Mouse (Mus musculus) CH12.LX (cell line): ENCODE measurements around the gene Adam11. TPM values are rescaled to one million over a fixed set of nuclear protein-coding genes. Genes with fewer than 3 reads are reported as not detected.

ENCODE experiments used
- DNase-seq: peaks from one replicate; pipeline ENCODE4 v3.0.0-alpha.2; 2013; ENCODE audit errors: extremely low read depth
- H3K27ac ChIP-seq: 2 replicates; pipeline ENCODE4 v1.5.1; 2012; ENCODE audit warnings: low read depth, mild to moderate bottlenecking, control low read depth, moderate library complexity; ENCODE audit not compliant: insufficient read depth
- H3K27me3 ChIP-seq: replicated peaks from 2 replicates; pipeline ENCODE3; 2012; ENCODE audit warnings: inconsistent platforms
- H3K36me3 ChIP-seq, 2 experiments: replicated peaks in 1 of 2; 2 replicates each; pipeline versions ENCODE3 to v1.6.1; 2012; ENCODE audit warnings: inconsistent platforms in 1 of 2, low read length in 1 of 2, mild to moderate bottlenecking in 1 of 2, mixed read lengths in 1 of 2, moderate library complexity in 1 of 2; ENCODE audit not compliant: control insufficient read depth in 1 of 2, insufficient read depth in 1 of 2
- H3K4me1 ChIP-seq, 2 experiments: 2 replicates each; pipeline ENCODE4 v1.6.1; 2012; ENCODE audit warnings: inconsistent platforms in 1 of 2, moderate library complexity in 1 of 2; ENCODE audit not compliant: insufficient read depth in 2 of 2, control insufficient read depth in 1 of 2
- H3K4me2 ChIP-seq: 2 replicates; pipeline ENCODE4 v1.6.1; 2012; ENCODE audit warnings: low read depth, mild to moderate bottlenecking, control low read depth; ENCODE audit not compliant: poor library complexity, insufficient read depth, severe bottlenecking
- H3K4me3 ChIP-seq, 3 experiments: fragments of 150-350 bp in 1 of 3; sonication (generic) in 1 of 3; replicated peaks in 1 of 3; 2 replicates each; pipeline versions ENCODE3 to v1.5.1; 2011 to 2012; ENCODE audit warnings: low read depth in 2 of 3, low read length in 2 of 3, mild to moderate bottlenecking in 2 of 3, moderate library complexity in 2 of 3, control low read depth in 1 of 3, improper control_type of control experiment in 1 of 3, inconsistent platforms in 1 of 3, mixed read lengths in 1 of 3; ENCODE audit not compliant: poor library complexity in 1 of 3
- H3K79me2 ChIP-seq: replicated peaks from 2 replicates; pipeline ENCODE4 v1.6.1; 2012; ENCODE audit warnings: mild to moderate bottlenecking, moderate library complexity; ENCODE audit not compliant: control insufficient read depth, poor library complexity, insufficient read depth, severe bottlenecking; ENCODE audit errors: extremely low read depth
- H3K9ac ChIP-seq: 2 replicates; pipeline ENCODE4 v1.6.1; 2012; ENCODE audit warnings: low read depth, mild to moderate bottlenecking, control low read depth, moderate library complexity; ENCODE audit not compliant: insufficient read depth
- H3K9me3 ChIP-seq: replicated peaks from 2 replicates; pipeline ENCODE3; 2012; ENCODE audit warnings: low read length, inconsistent platforms, mixed read lengths
- BHLHE40 ChIP-seq: IDR thresholded peaks from 2 replicates; pipeline ENCODE4 v1.6.1; 2011; ENCODE audit warnings: mild to moderate bottlenecking, low read depth, low read length, improper control_type of control experiment
- CHD1 ChIP-seq: IDR thresholded peaks from 2 replicates; pipeline ENCODE4 v1.6.1; 2012; ENCODE audit warnings: low read depth, low read length, improper control_type of control experiment, inconsistent platforms
- CTCF ChIP-seq, 2 experiments: IDR thresholded peaks in 1 of 2; conservative IDR thresholded peaks in 1 of 2; 2 replicates each; pipeline ENCODE4 v1.5.1; 2011 to 2012; ENCODE audit warnings: low read depth in 2 of 2, low read length in 2 of 2, improper control_type of control experiment in 1 of 2, inconsistent platforms in 1 of 2, mild to moderate bottlenecking in 1 of 2, moderate library complexity in 1 of 2
- E2F4 ChIP-seq: IDR thresholded peaks from 2 replicates; pipeline ENCODE4 v1.6.1; 2011; ENCODE audit warnings: low read depth, low read length, improper control_type of control experiment; ENCODE audit not compliant: insufficient replicate concordance
- ELF1 ChIP-seq: IDR thresholded peaks from 2 replicates; pipeline ENCODE4 v1.6.1; 2014; ENCODE audit warnings: low read depth, mild to moderate bottlenecking, inconsistent platforms, low read length, improper control_type of control experiment
- EP300 ChIP-seq: IDR thresholded peaks from 2 replicates; pipeline ENCODE4 v1.6.1; 2011; ENCODE audit warnings: low read length, improper control_type of control experiment
- ETS1 ChIP-seq: conservative IDR thresholded peaks from 2 replicates; pipeline ENCODE4 v1.6.1; 2012; ENCODE audit warnings: low read depth, mild to moderate bottlenecking, inconsistent platforms, low read length, improper control_type of control experiment, moderate library complexity
- IRF4 ChIP-seq: IDR thresholded peaks from 2 replicates; pipeline ENCODE4 v1.6.1; 2014; ENCODE audit warnings: low read depth, mild to moderate bottlenecking, inconsistent platforms, low read length, improper control_type of control experiment
- KAT2A ChIP-seq: IDR thresholded peaks from 2 replicates; pipeline ENCODE4 v1.6.1; 2012; ENCODE audit warnings: low read length, improper control_type of control experiment, inconsistent platforms; ENCODE audit not compliant: insufficient replicate concordance
- MAFK ChIP-seq: IDR thresholded peaks from 2 replicates; pipeline ENCODE4 v1.6.1; 2011; ENCODE audit warnings: low read length, improper control_type of control experiment; ENCODE audit not compliant: insufficient replicate concordance
- MAX ChIP-seq: IDR thresholded peaks from 2 replicates; pipeline ENCODE4 v1.6.1; 2011; ENCODE audit warnings: low read length, improper control_type of control experiment
- MXI1 ChIP-seq: IDR thresholded peaks from 2 replicates; pipeline ENCODE4 v1.6.1; 2011; ENCODE audit warnings: mild to moderate bottlenecking, low read depth, low read length, improper control_type of control experiment
- MYC ChIP-seq: IDR thresholded peaks from 2 replicates; pipeline ENCODE4 v1.6.1; 2011; ENCODE audit warnings: low read depth, mild to moderate bottlenecking, improper control_type of control experiment, low read length
- NELFE ChIP-seq: IDR thresholded peaks from 2 replicates; pipeline ENCODE4 v1.6.1; 2011; ENCODE audit warnings: low read depth, low read length, improper control_type of control experiment
- NRF1 ChIP-seq: IDR thresholded peaks from 2 replicates; pipeline ENCODE4 v1.6.1; 2014; ENCODE audit warnings: low read depth, mild to moderate bottlenecking, inconsistent platforms, low read length, improper control_type of control experiment, moderate library complexity
- PAX5 ChIP-seq: IDR thresholded peaks from 2 replicates; pipeline ENCODE4 v1.6.1; 2012; ENCODE audit warnings: low read length, inconsistent platforms, mixed read lengths
- POLR2AphosphoS2 ChIP-seq: IDR thresholded peaks from 2 replicates; pipeline ENCODE4 v1.6.1; 2011; ENCODE audit warnings: low read depth, low read length, improper control_type of control experiment
- RAD21 ChIP-seq: IDR thresholded peaks from 2 replicates; pipeline ENCODE4 v1.6.1; 2011; ENCODE audit warnings: low read depth, mild to moderate bottlenecking, low read length, improper control_type of control experiment, moderate library complexity
- SIN3A ChIP-seq: IDR thresholded peaks from 2 replicates; pipeline ENCODE4 v1.6.1; 2012; ENCODE audit warnings: low read length, improper control_type of control experiment, inconsistent platforms
- TCF12 ChIP-seq: IDR thresholded peaks from 2 replicates; pipeline ENCODE4 v1.6.1; 2014; ENCODE audit warnings: low read depth, mild to moderate bottlenecking, inconsistent platforms, low read length, improper control_type of control experiment
- UBTF ChIP-seq: IDR thresholded peaks from 2 replicates; pipeline ENCODE4 v1.6.1; 2012; ENCODE audit warnings: low read depth, mild to moderate bottlenecking, inconsistent platforms, low read length, improper control_type of control experiment, moderate library complexity
- USF1 ChIP-seq: IDR thresholded peaks from 2 replicates; pipeline ENCODE4 v1.6.1; 2014; ENCODE audit warnings: low read depth, mild to moderate bottlenecking, inconsistent platforms, low read length, improper control_type of control experiment
- USF2 ChIP-seq: conservative IDR thresholded peaks from 2 replicates; pipeline ENCODE4 v1.6.1; 2011; ENCODE audit warnings: low read depth, low read length, improper control_type of control experiment
- ZKSCAN1 ChIP-seq: IDR thresholded peaks from 2 replicates; pipeline ENCODE4 v1.6.1; 2012; ENCODE audit warnings: low read depth, inconsistent platforms, low read length, improper control_type of control experiment, borderline replicate concordance
- ZMIZ1 ChIP-seq: IDR thresholded peaks from 2 replicates; pipeline ENCODE4 v1.6.1; 2012; ENCODE audit warnings: low read depth, mild to moderate bottlenecking, inconsistent platforms, low read length, improper control_type of control experiment
- ZNF384 ChIP-seq: IDR thresholded peaks from 2 replicates; pipeline ENCODE4 v1.6.1; 2012; ENCODE audit warnings: low read depth, low read length, improper control_type of control experiment, inconsistent platforms
- dilution Hi-C: fragments of 300-500 bp; cut with MboI; formaldehyde crosslinking; loops from 2 replicates; pipeline ENCODE4 v1.14.3; 2020; ENCODE audit warnings: low sequenced_read_pairs; ENCODE audit not compliant: extremely low pct_unique_long_range_greater_than_20kb, extremely low pct_ligation_motif_present
- in situ Hi-C: fragments of 300-500 bp; cut with MboI; formaldehyde crosslinking; loops from 3 replicates; pipeline ENCODE4 v1.14.3; 2019; ENCODE audit warnings: low sequenced_read_pairs, low pct_ligation_motif_present, low pct_unique_long_range_greater_than_20kb, mixed read lengths
- polyA plus RNA-seq: library from polyadenylated mRNA; unstranded; fragments of >175 nt; gene quantifications from 2 replicates; pipeline ENCODE4 v1.2.1, GENCODE M21; 2012; ENCODE audit warnings: low read depth; ENCODE audit not compliant: insufficient read length
- total RNA-seq, 2 experiments: library from RNA; depleted of rRNA; stranded (reverse); fragments of 300-350 nt in 1 of 2; fragments of >200 nt in 1 of 2; gene quantifications; 2 replicates each; pipeline ENCODE4 v1.2.3; 2012 to 2014

Gene Adam11
- total and polyA plus RNA-seq, 3 experiments = not detected

- Histone ChIP-seq H3K4me3 (no peak overlapping the region), H3K9ac (no peak overlapping the region), H3K27me3 (peaks cover 72% of the 10 kb centered on the region), H3K9me3 (peaks cover 8% of the 10 kb centered on the region), H3K36me3 (no peaks in the 10 kb centered on the region), H3K79me2 (no peaks in the 10 kb centered on the region), H3K4me1 (no peaks in the 10 kb centered on the region), H3K4me2 (no peak overlapping the region), H3K27ac (no peak overlapping the region)
- no peak for DNase-seq
- TF ChIP-seq NRF1 = no peak
- no peak for TF ChIP-seq ZMIZ1
- TF ChIP-seq NELFE = no peak
- no peak for TF ChIP-seq ZKSCAN1
- TF ChIP-seq ELF1 = no peak
- no peak for TF ChIP-seq RAD21
- no peak for TF ChIP-seq PAX5
- TF ChIP-seq POLR2AphosphoS2 = no peak
- no peak for TF ChIP-seq CHD1
- no peak for TF ChIP-seq USF1
- no peak for TF ChIP-seq MAX
- TF ChIP-seq MXI1 = no peak
- TF ChIP-seq ZNF384 = no peak
- TF ChIP-seq CTCF (conservative IDR thresholded peaks at IDR 0.05 in 1 of 2, IDR thresholded peaks at IDR 0.05 in 1 of 2; ENCODE audit: low read depth in 2 of 2, low read length in 2 of 2) = no peak
- TF ChIP-seq SIN3A = no peak
- TF ChIP-seq E2F4 = no peak
- TF ChIP-seq MAFK = no peak
- no peak for TF ChIP-seq ETS1
- no peak for TF ChIP-seq UBTF
- in situ Hi-C loops (no loop called here), dilution Hi-C loops (no loop called here)
These were observed 29.9 kb upstream of the Adam11 start for GRCm38 (mm10) chr11:102731366-102731765.

- dilution Hi-C loops = no loop called here
- no peak for TF ChIP-seq USF1
- no peak for TF ChIP-seq KAT2A
- TF ChIP-seq MYC = no peak
- no peak for TF ChIP-seq NELFE
- no peak for TF ChIP-seq IRF4
- no peak for TF ChIP-seq EP300
- TF ChIP-seq TCF12 = no peak
- TF ChIP-seq BHLHE40 = no peak
- no peak for TF ChIP-seq USF2
- TF ChIP-seq, all 38 proteins: peak for 0
- Histone ChIP-seq H3K4me3 (no peak overlapping the region), H3K9me3 (peaks cover 8% of the 10 kb centered on the region), H3K27ac (no peak overlapping the region), H3K4me1 (no peaks in the 10 kb centered on the region), H3K27me3 (peaks cover 72% of the 10 kb centered on the region), H3K36me3 (no peaks in the 10 kb centered on the region), H3K79me2 (no peaks in the 10 kb centered on the region), H3K4me2 (no peak overlapping the region), H3K9ac (no peak overlapping the region)
- in situ Hi-C loops = no loop called here
- DNase-seq = no peak
These were observed 28.1 kb upstream of the Adam11 start for GRCm38 (mm10) chr11:102733146-102733545.
